Mouse (Mus musculus): ENCODE measurements at regions not wholly inside any gene's neighbourhood (a gene's known extent, or its start where the extent isn't known, plus 50 kb on each side); places are given as distances from the start of the nearest gene placed in this dataset.
"Not testable (repeated sequence)": the region's sequence is repeated elsewhere in the genome, so short reads cannot be mapped to it uniquely, and the experiment has no call there.

DNA sequence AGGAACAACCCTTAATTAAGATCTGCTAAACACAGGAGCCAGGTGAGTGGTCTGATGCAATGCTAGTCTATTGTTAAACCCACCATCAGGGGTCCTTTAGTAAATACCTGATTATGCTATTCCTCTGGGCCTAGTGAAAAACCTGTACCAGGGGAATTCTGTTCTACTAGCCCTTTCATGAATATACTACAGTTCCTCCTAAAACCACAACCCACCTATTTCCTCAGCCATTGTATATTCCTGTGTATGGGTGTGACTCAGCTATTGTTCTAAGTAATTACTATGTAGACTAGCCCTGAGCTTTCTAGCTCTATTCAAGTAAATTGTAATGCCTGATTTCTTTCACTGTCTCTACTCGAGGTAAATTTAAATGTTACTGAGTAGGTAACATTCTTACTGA is 57.0 kb upstream of the Egfem1 start:
- not testable (repeated sequence) for DNase-seq

DNA sequence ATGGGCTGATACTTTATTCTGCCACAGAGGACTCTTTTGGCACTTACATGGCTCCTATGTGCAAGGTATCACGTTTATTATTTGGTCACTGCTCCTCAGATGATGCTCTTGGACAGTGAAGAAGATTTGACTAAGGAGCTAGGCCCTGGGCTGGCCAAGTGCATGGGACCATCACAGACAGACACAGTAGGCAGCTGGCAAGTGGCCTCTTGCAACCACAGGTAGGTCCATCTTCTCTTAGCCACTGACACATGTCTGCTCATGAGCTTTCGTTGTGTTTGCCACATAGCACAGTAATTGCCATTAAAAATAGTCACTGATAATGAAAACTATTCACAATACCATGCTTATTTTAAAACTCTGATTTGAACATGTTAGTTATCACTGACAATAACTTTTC is 54.1 kb upstream of the Egfem1 start:
- no peak for DNase-seq

DNA sequence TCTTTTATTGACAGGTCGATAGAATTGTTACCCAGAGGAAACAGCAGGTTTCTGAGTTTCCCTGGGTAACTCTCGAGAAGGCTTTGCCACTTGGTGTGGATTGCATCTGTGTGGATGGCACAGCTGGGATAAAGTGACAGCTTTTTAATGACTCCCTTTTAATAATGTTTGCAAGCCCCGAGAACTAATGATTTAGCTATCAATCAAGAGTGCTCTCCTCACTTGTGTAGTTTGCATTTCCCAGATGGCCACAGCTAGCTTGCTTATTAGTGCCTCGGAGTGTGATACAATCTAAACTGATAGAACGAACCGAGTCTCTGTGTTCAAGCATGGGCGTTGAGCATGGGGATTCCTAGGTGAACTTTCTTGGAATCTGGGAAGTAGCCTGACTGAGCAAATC is 51.0 kb upstream of the Egfem1 start:
- DNase-seq: no peak

- DNase-seq: peak; percentile 18
Observed at GRCm38 (mm10) chr3:29031811-29032210, 50.0 kb upstream of the Egfem1 start.

Data from lung, postnatal 10 days (tissue).